Mouse (Mus musculus) natural killer cell, adult 2 months (primary cell): ENCODE data around the gene Cxcl2.

ENCODE experiments used
- DNase-seq, 2 experiments: peaks; one replicate each; pipeline ENCODE4 v3.0.0; 2022; ENCODE audit warnings: low spot score in 2 of 2

The Cxcl2 gene

GRCm38 (mm10) chr5:90903339-90904020, at the start of gene Cxcl2:
Gene Cxcl2, plus strand, starts transcription at chr5:90903871.
- peak; percentile 2 to 8 for DNase-seq

- no peak for DNase-seq
Observed at GRCm38 (mm10) chr5:90855308-90856230, 48.1 kb upstream of the Cxcl2 start.

- no peak for DNase-seq
Observed at GRCm38 (mm10) chr5:90857463-90857862, 46.2 kb upstream of the Cxcl2 start.

GRCm38 (mm10) chr5:90858429-90858828, 45.2 kb upstream of the Cxcl2 start:
- DNase-seq: no peak

- DNase-seq: no peak
Observed at GRCm38 (mm10) chr5:90859031-90859430, 44.6 kb upstream of the Cxcl2 start.

- DNase-seq: no peak
Observed at GRCm38 (mm10) chr5:90861876-90862375, 41.7 kb upstream of the Cxcl2 start.

GRCm38 (mm10) chr5:90866770-90867169, 36.9 kb upstream of the Cxcl2 start:
- no peak for DNase-seq

GRCm38 (mm10) chr5:90872377-90872776, 31.3 kb upstream of the Cxcl2 start:
- no peak for DNase-seq

- DNase-seq: no peak
Observed at GRCm38 (mm10) chr5:90876045-90876444, 27.6 kb upstream of the Cxcl2 start.

GRCm38 (mm10) chr5:90876471-90877172, 27.0 kb upstream of the Cxcl2 start:
- DNase-seq: no peak

GRCm38 (mm10) chr5:90877173-90877512, 26.5 kb upstream of the Cxcl2 start:
- DNase-seq: no peak

GRCm38 (mm10) chr5:90879307-90880014, 24.2 kb upstream of the Cxcl2 start:
- DNase-seq: no peak

- DNase-seq: no peak
Observed at GRCm38 (mm10) chr5:90880335-90880850, 23.3 kb upstream of the Cxcl2 start.

GRCm38 (mm10) chr5:90881021-90881420, 22.6 kb upstream of the Cxcl2 start:
- no peak for DNase-seq

- peak in 1 of 2 experiments; percentile 1 for DNase-seq
Observed at GRCm38 (mm10) chr5:90881682-90882081, 22.0 kb upstream of the Cxcl2 start.

GRCm38 (mm10) chr5:90882146-90882545, 21.5 kb upstream of the Cxcl2 start:
- no peak for DNase-seq

GRCm38 (mm10) chr5:90884628-90885242, 18.9 kb upstream of the Cxcl2 start:
- no peak for DNase-seq

GRCm38 (mm10) chr5:90888661-90889060, 15.0 kb upstream of the Cxcl2 start:
- DNase-seq: no peak

GRCm38 (mm10) chr5:90890519-90891463, 12.9 kb upstream of the Cxcl2 start, which contains the start of gene Cxcl1:
Gene Cxcl1, plus strand, starts transcription at chr5:90891241.
- no peak for DNase-seq

- DNase-seq: no peak
Observed at GRCm38 (mm10) chr5:90891464-90891813, 12.2 kb upstream of the Cxcl2 start.
